Mouse (Mus musculus): ENCODE measurements around the gene Arhgef3.

GRCm38 (mm10) chr14:27070128-27070527, 44.6 kb upstream of the Arhgef3 start:
- no peak for TF ChIP-seq CTCF (IDR thresholded peaks at IDR 0.05; ENCODE audit: low read depth)
- no peak for TF ChIP-seq EP300 (IDR thresholded peaks at IDR 0.05; ENCODE audit: low read depth)
